24 mouse cellular contexts compared by ENCODE assay signal in the genomic region with DNA sequence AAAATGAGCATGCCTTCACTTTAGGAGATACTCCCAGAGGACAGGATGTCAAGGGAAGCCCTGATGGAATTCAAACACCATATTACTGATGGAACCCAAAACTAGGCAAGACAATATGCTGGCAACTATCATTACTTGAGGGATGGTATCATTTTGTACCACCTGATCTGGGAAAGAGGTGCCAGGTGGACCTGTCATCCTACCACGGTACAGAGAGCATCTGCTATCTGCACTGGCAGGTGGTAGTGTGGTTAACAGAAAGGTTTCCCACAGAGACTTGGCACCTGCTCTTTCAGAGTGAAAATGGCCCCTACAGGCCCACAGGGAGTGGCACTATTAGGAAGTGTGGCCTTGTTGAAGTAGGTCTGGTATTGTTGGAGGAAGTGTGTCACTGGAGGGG.
DNase-seq lines count a peak whose midpoint lies in the region; ATAC-seq and TF ChIP-seq lines count a peak whose summit lies in the region.
"Had no signal": no experiment of that assay in that cellular context is flagged by ENCODE, and none has a peak within 500 bp of the region (broad histone marks: within the 10 kb centered on the region; RNA-seq: fewer than 3 reads in every experiment).

No protein-coding gene starts in this region.

- no peaks in the 10 kb centered on the region for H3K36me3 ChIP-seq in liver, embryonic 12.5 days
- H3K36me3 ChIP-seq: embryonic facial prominence, embryonic 15.5 days; forebrain, embryonic 10.5 days; heart, embryonic 15.5 days; intestine, embryonic 15.5 days had no signal

- no peaks in the 10 kb centered on the region for H3K4me1 ChIP-seq in lung, adult 2 months (ENCODE audit: control insufficient read depth, insufficient read depth, low read length)
- no peaks in the 10 kb centered on the region for H3K4me1 ChIP-seq in liver, embryonic 12.5 days
- H3K4me1 ChIP-seq: embryonic facial prominence, embryonic 15.5 days; forebrain, embryonic 10.5 days; heart, embryonic 15.5 days; intestine, embryonic 15.5 days had no signal

- H3K27me3 ChIP-seq in liver, embryonic 12.5 days (replicated peaks): no peaks in the 10 kb centered on the region
- H3K27me3 ChIP-seq: CH12.LX; embryonic facial prominence, embryonic 15.5 days; heart, embryonic 15.5 days; intestine, embryonic 15.5 days; Patski had no signal

- no peak overlapping the region for H3K4me2 ChIP-seq in liver, embryonic 12.5 days
- H3K4me2 ChIP-seq: embryonic facial prominence, embryonic 15.5 days; heart, embryonic 11.5 days; heart, embryonic 15.5 days; hindbrain, embryonic 14.5 days; intestine, embryonic 15.5 days had no signal

- peak; percentile 2 for DNase-seq in left cerebral cortex, postnatal 4 days
- DNase-seq in left cerebral cortex, adult 9 months (ENCODE audit: low spot score in 2 of 2): no peak
- DNase-seq in cerebellum, adult 11-12 months: peak; percentile 72
- peak; percentile 73 for DNase-seq in cerebellum, adult 9-10 months
- DNase-seq in cerebellum, postnatal 25 days: peak; percentile 71 to 79
- no peak for DNase-seq in urinary bladder, postnatal 10 days (ENCODE audit: low spot score)
- no peak for DNase-seq in lung, adult 2 months
- DNase-seq: adrenal gland, postnatal 14 days; gastrocnemius, postnatal 10 days; heart, adult 2 months; heart, postnatal 14 days; kidney, adult 8-10 months had no signal

- no peak overlapping the region for H3K4me3 ChIP-seq in lung, adult 2 months (replicated peaks; ENCODE audit: extremely low read depth, low read depth, low read length)
- no peak overlapping the region for H3K4me3 ChIP-seq in liver, embryonic 12.5 days
- H3K4me3 ChIP-seq: embryonic facial prominence, embryonic 15.5 days; erythroblast, embryonic 14.5 days; forebrain, embryonic 10.5 days; heart, adult 2 months; heart, embryonic 15.5 days; intestine, embryonic 15.5 days had no signal

- no peaks in the 10 kb centered on the region for H3K9me3 ChIP-seq in liver, embryonic 12.5 days (replicated peaks)
- H3K9me3 ChIP-seq: embryonic facial prominence, embryonic 15.5 days; forebrain, embryonic 10.5 days; heart, embryonic 15.5 days; intestine, embryonic 15.5 days had no signal

- ATAC-seq in liver, embryonic 12.5 days: no peak
- ATAC-seq: activated CD4-positive, CD25-positive, alpha-beta regulatory T cell, adult 4 months; forebrain, embryonic 14.5 days; intestine, embryonic 15.5 days; Patski had no signal

- TF ChIP-seq CTCF in lung, adult 2 months (IDR thresholded peaks at IDR 0.05; ENCODE audit: insufficient read depth, low read length): no peak

- WGBS in lung, adult 2 months: 68% methylated on average over 1 of the region's 1 CpGs
- WGBS in liver, embryonic 12.5 days (ENCODE audit: insufficient replicate concordance): 58% methylated on average over 1 of the region's 1 CpGs

- no peak overlapping the region for H3K27ac ChIP-seq in liver, embryonic 12.5 days
- H3K27ac ChIP-seq: embryonic facial prominence, embryonic 15.5 days; forebrain, embryonic 10.5 days; heart, adult 2 months; heart, embryonic 15.5 days; hindbrain, embryonic 14.5 days; intestine, embryonic 15.5 days had no signal

- intact Hi-C loops in left cerebral cortex, postnatal 4 days (cut with DNase I): no loop called here

- H3K9ac ChIP-seq in liver, embryonic 12.5 days: no peak overlapping the region
- H3K9ac ChIP-seq: embryonic facial prominence, embryonic 15.5 days; heart, embryonic 15.5 days; hindbrain, embryonic 14.5 days; intestine, embryonic 15.5 days had no signal

- no peak for TF ChIP-seq POLR2A in lung, adult 2 months (IDR thresholded peaks at IDR 0.05; ENCODE audit: borderline replicate concordance, extremely low read depth, low read depth, low read length)

Comparison
In these comparisons a context has a peak if more than half of its experiments do, and no peak if none do; other contexts are left out.
1. DNase-seq: peak in left cerebral cortex, postnatal 4 days (single experiment), cerebellum, adult 11-12 months (single experiment), cerebellum, adult 9-10 months (single experiment) and cerebellum, postnatal 25 days (2 of 2); none in left cerebral cortex, adult 9 months (0 of 2), urinary bladder, postnatal 10 days (single experiment) and lung, adult 2 months (single experiment).